Mouse (Mus musculus) kidney, embryonic 14.5 days (tissue): ENCODE measurements around the gene Rhcg. TPM values are rescaled to one million over a fixed set of nuclear protein-coding genes. Genes with fewer than 3 reads are reported as not detected.

ENCODE experiments used
- ATAC-seq: fragments of 200-750 bp; cut with Nextera tagmentation; 2 replicates; pipeline ENCODE4 v1.8.0; 2017; ENCODE audit warnings: moderate number of reproducible peaks, mild to moderate bottlenecking, moderate TSS enrichment, moderate library complexity; ENCODE audit not compliant: low FRiP score, low TSS enrichment
- H3K27ac ChIP-seq: fragments of 300-500 bp; sonication (generic); 2 replicates; pipeline ENCODE4 v1.5.1; 2014; ENCODE audit warnings: low read depth, mild to moderate bottlenecking, low read length, moderate library complexity, mixed read lengths
- H3K27me3 ChIP-seq: fragments of 300-500 bp; sonication (generic); 2 replicates; pipeline ENCODE4 v1.6.1; 2014; ENCODE audit warnings: mild to moderate bottlenecking, low read length; ENCODE audit not compliant: control insufficient read depth, insufficient read depth
- H3K36me3 ChIP-seq: fragments of 300-500 bp; sonication (generic); 2 replicates; pipeline ENCODE4 v1.6.1; 2014; ENCODE audit warnings: low read length, mixed read lengths; ENCODE audit not compliant: control insufficient read depth, insufficient read depth
- H3K4me1 ChIP-seq: fragments of 300-500 bp; sonication (generic); 2 replicates; pipeline ENCODE4 v1.6.1; 2014; ENCODE audit warnings: low read length, mixed read lengths; ENCODE audit not compliant: control insufficient read depth, insufficient read depth
- H3K4me2 ChIP-seq: fragments of 300-500 bp; sonication (generic); replicated peaks from 2 replicates; pipeline ENCODE4 v1.6.1; 2014; ENCODE audit warnings: low read depth, mild to moderate bottlenecking, low read length
- H3K4me3 ChIP-seq: fragments of 300-500 bp; sonication (generic); 2 replicates; pipeline ENCODE4 v1.5.1; 2014; ENCODE audit warnings: mild to moderate bottlenecking, low read length
- H3K9ac ChIP-seq: fragments of 300-500 bp; sonication (generic); 2 replicates; pipeline ENCODE4 v1.6.1; 2014; ENCODE audit warnings: low read depth, mild to moderate bottlenecking, low read length, moderate library complexity
- H3K9me3 ChIP-seq: fragments of 300-500 bp; sonication (generic); 2 replicates; pipeline ENCODE4 v1.6.1; 2016; ENCODE audit warnings: low read length; ENCODE audit not compliant: control insufficient read depth
- WGBS: fragments of 180-500 bp; shearing (Covaris S2); extraction: QIAGEN DNeasy Blood & Tissue Kit; methylation state at CpG from one replicate; pipeline ENCODE4 v1.1.7; 2014; 5-methylcytosine and 5-hydroxymethylcytosine counted together
- polyA plus RNA-seq: library from polyadenylated mRNA; unstranded; fragments of >200 nt; fragmentation: Nextera tagmentation; extraction: Ambion mirVana; gene quantifications from 2 replicates; pipeline ENCODE4 v1.2.1, GENCODE M21; 2014

Gene Rhcg
- polyA plus RNA-seq, 1 experiment from 2014 or later: 18.5 TPM

GRCm38 (mm10) chr7:79547092-79547491 lies 70.4 kb downstream of the Rhcg start:
- Histone ChIP-seq H3K27me3 (peaks cover 94% of the 10 kb centered on the region), H3K4me2 (no peak overlapping the region), H3K9me3 (no peaks in the 10 kb centered on the region), H3K27ac (no peak overlapping the region), H3K4me1 (no peaks in the 10 kb centered on the region), H3K9ac (no peak overlapping the region), H3K36me3 (no peaks in the 10 kb centered on the region), H3K4me3 (no peak overlapping the region)
- ATAC-seq: peak; percentile 12; the same call in 1 of the 2 replicates
- under 1% methylated on average over 15 of the region's 15 CpGs for WGBS

- Histone ChIP-seq H3K4me2 (no peak overlapping the region), H3K4me3 (no peak overlapping the region), H3K27ac (no peak overlapping the region), H3K27me3 (peaks cover 93% of the 10 kb centered on the region), H3K4me1 (no peaks in the 10 kb centered on the region), H3K36me3 (no peaks in the 10 kb centered on the region), H3K9me3 (no peaks in the 10 kb centered on the region), H3K9ac (no peak overlapping the region)
- WGBS: 3% methylated on average over 7 of the region's 7 CpGs
- ATAC-seq: no peak
Measured at GRCm38 (mm10) chr7:79545066-79545400, 72.4 kb downstream of the Rhcg start.

- 2% methylated on average over 37 of the region's 37 CpGs for WGBS
Measured at GRCm38 (mm10) chr7:79544281-79545065, 73.0 kb downstream of the Rhcg start.

More at GRCm38 (mm10) chr7:79544281-79545065, 73.0 kb downstream of the Rhcg start:
- no peak for ATAC-seq
- no peaks in the 10 kb centered on the region for H3K4me1 ChIP-seq
- no peak overlapping the region for H3K9ac ChIP-seq
- H3K27me3 ChIP-seq: peaks cover 93% of the 10 kb centered on the region
- no peak overlapping the region for H3K27ac ChIP-seq
- H3K9me3 ChIP-seq: no peaks in the 10 kb centered on the region
- H3K4me3 ChIP-seq: no peak overlapping the region
- no peak overlapping the region for H3K4me2 ChIP-seq
- no peaks in the 10 kb centered on the region for H3K36me3 ChIP-seq

Other genes with a start within 250 kb of the Rhcg start
- 0.37 and 0.70 TPM in 2 replicates for gene Rlbp1, start 230.6 kb downstream of the Rhcg start, polyA plus RNA-seq
- 7.2 and 13.5 TPM in 2 replicates for gene Fanci, start 225.7 kb downstream of the Rhcg start, polyA plus RNA-seq
- 21.3 and 35.9 TPM in 2 replicates for gene Polg, start 151.3 kb downstream of the Rhcg start, polyA plus RNA-seq
- gene Ticrr, start 42.5 kb upstream of the Rhcg start, polyA plus RNA-seq: 12.9 and 17.0 TPM in 2 replicates
- 3.7 and 5.9 TPM in 2 replicates for gene Kif7, start 98.1 kb upstream of the Rhcg start, polyA plus RNA-seq
- 0.07 TPM in 1 of 2 replicates, not detected in the other for gene Plin1, start 115.2 kb upstream of the Rhcg start, polyA plus RNA-seq
- 7.4 and 8.0 TPM in 2 replicates for gene Pex11a, start 125.5 kb upstream of the Rhcg start, polyA plus RNA-seq
- 0.32 and 0.36 TPM in 2 replicates for gene Wdr93, start 125.5 kb upstream of the Rhcg start, polyA plus RNA-seq
- not detected in 2 replicates for gene Mesp1, start 176.1 kb upstream of the Rhcg start, polyA plus RNA-seq
- gene Mesp2, start 193.1 kb upstream of the Rhcg start, polyA plus RNA-seq: 0.57 and 0.64 TPM in 2 replicates
- 23.7 and 39.0 TPM in 2 replicates for gene Anpep, start 243.4 kb upstream of the Rhcg start, polyA plus RNA-seq